Mouse (Mus musculus) lung, embryonic 14.5 days (tissue): Measurements from ENCODE around the gene Kntc1. TPM values are rescaled to one million over a fixed set of nuclear protein-coding genes. Genes with fewer than 3 reads are reported as not detected.

Source experiments
- ATAC-seq: fragments of 200-750 bp; cut with Nextera tagmentation; 2 replicates; pipeline ENCODE4 v1.8.0; 2017; ENCODE audit warnings: mild to moderate bottlenecking, moderate TSS enrichment, moderate library complexity; ENCODE audit not compliant: insufficient read depth
- DNase-seq: peaks from one replicate; pipeline ENCODE4 v3.0.0-alpha.2; 2015
- H3K27ac ChIP-seq: fragments of 300-500 bp; sonication (generic); 2 replicates; pipeline ENCODE4 v1.5.1; 2014; ENCODE audit warnings: low read depth, mild to moderate bottlenecking, moderate library complexity
- H3K27me3 ChIP-seq: fragments of 300-500 bp; sonication (generic); 2 replicates; pipeline ENCODE4 v1.6.1; 2014; ENCODE audit warnings: low read length, control low read depth; ENCODE audit not compliant: insufficient read depth
- H3K36me3 ChIP-seq: fragments of 300-500 bp; sonication (generic); 2 replicates; pipeline ENCODE4 v1.6.1; 2014; ENCODE audit warnings: control low read depth; ENCODE audit not compliant: insufficient read depth
- H3K4me1 ChIP-seq: fragments of 300-500 bp; sonication (generic); 2 replicates; pipeline ENCODE4 v1.6.1; 2014; ENCODE audit warnings: antibody characterized with exemption, control low read depth; ENCODE audit not compliant: insufficient read depth
- H3K4me2 ChIP-seq: fragments of 300-500 bp; sonication (generic); 2 replicates; pipeline ENCODE4 v1.6.1; 2014; ENCODE audit warnings: mild to moderate bottlenecking
- H3K4me3 ChIP-seq: fragments of 300-500 bp; sonication (generic); 2 replicates; pipeline ENCODE4 v1.5.1; 2014; ENCODE audit warnings: low read depth, low read length
- H3K9ac ChIP-seq: fragments of 300-500 bp; sonication (generic); 2 replicates; pipeline ENCODE4 v1.6.1; 2014
- H3K9me3 ChIP-seq: fragments of 300-500 bp; sonication (generic); 2 replicates; pipeline ENCODE4 v1.6.1; 2016; ENCODE audit warnings: low read depth, low read length, control low read depth
- CTCF ChIP-seq: IDR thresholded peaks from 2 replicates; pipeline ENCODE4 v1.5.1; 2016; ENCODE audit warnings: antibody characterized with exemption, low read depth
- WGBS: fragments of 180-500 bp; shearing (Covaris S2); extraction: QIAGEN DNeasy Blood & Tissue Kit; methylation state at CpG from one replicate; pipeline ENCODE4 v1.1.7; 2014; 5-methylcytosine and 5-hydroxymethylcytosine counted together
- polyA plus RNA-seq: library from polyadenylated mRNA; unstranded; fragments of >200 nt; fragmentation: Nextera tagmentation; extraction: Ambion mirVana; gene quantifications from 2 replicates; pipeline ENCODE4 v1.2.1, GENCODE M21; 2014

Kntc1 gene
- polyA plus RNA-seq, 1 experiment from 2014 or later = 44.4 TPM

- ATAC-seq = no peak
- Histone ChIP-seq H3K4me3 (no peak overlapping the region), H3K36me3 (no peaks in the 10 kb centered on the region; the same call in 1 of the 2 replicates), H3K27me3 (no peaks in the 10 kb centered on the region), H3K9me3 (no peaks in the 10 kb centered on the region), H3K27ac (no peak overlapping the region), H3K4me2 (no peak overlapping the region), H3K9ac (no peak overlapping the region), H3K4me1 (no peaks in the 10 kb centered on the region)
- peak; percentile 45 for DNase-seq
- peak; percentile 28; the same call in 1 of the 2 replicates for TF ChIP-seq CTCF
- WGBS = 73% methylated on average over 6 of the region's 6 CpGs
Observed at GRCm38 (mm10) chr5:123827659-123828091, 78.2 kb downstream of the Kntc1 start.

GRCm38 (mm10) chr5:123832309-123832708 is 82.8 kb downstream of the Kntc1 start:
- ATAC-seq (no peak), DNase-seq (no peak)
- Histone ChIP-seq H3K27me3 (no peaks in the 10 kb centered on the region), H3K9me3 (no peaks in the 10 kb centered on the region), H3K4me3 (no peak overlapping the region), H3K9ac (no peak overlapping the region), H3K36me3 (no peaks in the 10 kb centered on the region), H3K4me2 (no peak overlapping the region), H3K27ac (no peak overlapping the region), H3K4me1 (no peaks in the 10 kb centered on the region)
- 86% methylated on average over 7 of the region's 7 CpGs for WGBS
- TF ChIP-seq CTCF = no peak

GRCm38 (mm10) chr5:123834836-123835235 is 85.3 kb downstream of the Kntc1 start:
- H3K9me3 ChIP-seq = no peaks in the 10 kb centered on the region
- no peaks in the 10 kb centered on the region for H3K4me1 ChIP-seq
- WGBS = 79% methylated on average over 3 of the region's 3 CpGs
- TF ChIP-seq CTCF = no peak
- H3K4me3 ChIP-seq = no peak overlapping the region
- H3K27ac ChIP-seq = no peak overlapping the region
- DNase-seq = no peak
- no peak for ATAC-seq
- no peak overlapping the region for H3K4me2 ChIP-seq
- no peaks in the 10 kb centered on the region for H3K36me3 ChIP-seq
- no peaks in the 10 kb centered on the region for H3K27me3 ChIP-seq
- H3K9ac ChIP-seq = no peak overlapping the region

- Histone ChIP-seq H3K9ac (no peak overlapping the region), H3K9me3 (no peaks in the 10 kb centered on the region), H3K36me3 (no peaks in the 10 kb centered on the region), H3K27me3 (no peaks in the 10 kb centered on the region), H3K4me2 (no peak overlapping the region), H3K4me3 (no peak overlapping the region), H3K4me1 (no peaks in the 10 kb centered on the region), H3K27ac (no peak overlapping the region)
- DNase-seq (no peak), ATAC-seq (no peak)
- TF ChIP-seq CTCF = no peak
- WGBS = 40% methylated on average over 4 of the region's 4 CpGs
Observed at GRCm38 (mm10) chr5:123837371-123837770, 87.9 kb downstream of the Kntc1 start.

GRCm38 (mm10) chr5:123842221-123842934 is 92.9 kb downstream of the Kntc1 start:
- no peak overlapping the region for H3K9ac ChIP-seq
- no peaks in the 10 kb centered on the region for H3K27me3 ChIP-seq
- H3K4me2 ChIP-seq = no peak overlapping the region
- no peaks in the 10 kb centered on the region for H3K9me3 ChIP-seq
- H3K27ac ChIP-seq = no peak overlapping the region
- no peaks in the 10 kb centered on the region for H3K36me3 ChIP-seq
- 46% methylated on average over 11 of the region's 11 CpGs for WGBS
- DNase-seq = no peak
- ATAC-seq = no peak
- H3K4me1 ChIP-seq = no peaks in the 10 kb centered on the region
- no peak for TF ChIP-seq CTCF
- H3K4me3 ChIP-seq = no peak overlapping the region

- DNase-seq (no peak), ATAC-seq (no peak)
- no peak overlapping the region for H3K27ac ChIP-seq
- no peak overlapping the region for H3K4me3 ChIP-seq
- TF ChIP-seq CTCF = no peak
- no peak overlapping the region for H3K4me2 ChIP-seq
- no peak overlapping the region for H3K9ac ChIP-seq
- H3K27me3 ChIP-seq = no peaks in the 10 kb centered on the region
- no peaks in the 10 kb centered on the region for H3K4me1 ChIP-seq
- H3K9me3 ChIP-seq = no peaks in the 10 kb centered on the region
- H3K36me3 ChIP-seq = no peaks in the 10 kb centered on the region
- WGBS = 56% methylated on average over 3 of the region's 3 CpGs
Observed at GRCm38 (mm10) chr5:123842935-123843282, 93.4 kb downstream of the Kntc1 start.

GRCm38 (mm10) chr5:123843816-123844215 is 94.3 kb downstream of the Kntc1 start:
- no peak overlapping the region for H3K27ac ChIP-seq

More at GRCm38 (mm10) chr5:123843816-123844215, 94.3 kb downstream of the Kntc1 start:
- 66% methylated on average over 4 of the region's 4 CpGs for WGBS
- no peak overlapping the region for H3K4me3 ChIP-seq
- H3K9me3 ChIP-seq = no peaks in the 10 kb centered on the region
- no peak for TF ChIP-seq CTCF
- no peaks in the 10 kb centered on the region for H3K4me1 ChIP-seq
- H3K9ac ChIP-seq = no peak overlapping the region
- DNase-seq (no peak), ATAC-seq (no peak)
- no peaks in the 10 kb centered on the region for H3K27me3 ChIP-seq
- H3K4me2 ChIP-seq = no peak overlapping the region
- no peaks in the 10 kb centered on the region for H3K36me3 ChIP-seq
